Mouse (Mus musculus): ENCODE measurements around the gene Hsd17b11. TPM values are rescaled to one million over a fixed set of nuclear protein-coding genes. Genes with fewer than 3 reads are reported as not detected.

Gene Hsd17b11
- 3.5 TPM in 2 replicates for polyA plus RNA-seq (2015; fragmentation: Nextera tagmentation; extraction: Ambion mirVana)

- H3K9me3 ChIP-seq: no peaks in the 10 kb centered on the region
- H3K27ac ChIP-seq: peak within 1 kb of the TSS; percentile 10
- peaks cover 13% of the 10 kb centered on the region for H3K36me3 ChIP-seq
- peak within 1 kb of the TSS; percentile 70 for H3K9ac ChIP-seq
- peaks cover 13% of the 10 kb centered on the region for H3K4me1 ChIP-seq
- peak within 1 kb of the TSS; percentile 55 for H3K4me3 ChIP-seq
- peak; percentile 91 for ATAC-seq (ENCODE audit: low FRiP score, low read depth)
- H3K4me2 ChIP-seq (replicated peaks): peak within 1 kb of the TSS; percentile 66
- WGBS: under 1% methylated on average over 31 of the region's 31 CpGs
- H3K27me3 ChIP-seq: peaks cover 6% of the 10 kb centered on the region; the same call in 1 of the 2 replicates
Measured at GRCm38 (mm10) chr5:104021597-104022378, at the start of gene Hsd17b11. Hsd17b11 (minus strand) TSS chr5:104021919.

- Histone ChIP-seq H3K4me3 (no peak overlapping the region), H3K9me3 (no peaks in the 10 kb centered on the region), H3K9ac (no peak overlapping the region), H3K36me3 (no peaks in the 10 kb centered on the region), H3K4me2 (replicated peaks) (no peak overlapping the region), H3K4me1 (peaks cover 10% of the 10 kb centered on the region), H3K27ac (no peak overlapping the region), H3K27me3 (peaks cover 5% of the 10 kb centered on the region; the same call in 1 of the 2 replicates)
- WGBS: 88% methylated on average over 4 of the region's 4 CpGs
- no peak for ATAC-seq (ENCODE audit: low FRiP score, low read depth)
Measured at GRCm38 (mm10) chr5:104071048-104071447, 49.3 kb upstream of the Hsd17b11 start.

GRCm38 (mm10) chr5:104068751-104069150, 47.0 kb upstream of the Hsd17b11 start:
- ATAC-seq (ENCODE audit: low FRiP score, low read depth): no peak
- no peaks in the 10 kb centered on the region for H3K9me3 ChIP-seq
- 86% methylated on average over 7 of the region's 7 CpGs for WGBS
- H3K4me3 ChIP-seq: no peak overlapping the region
- H3K27ac ChIP-seq: no peak overlapping the region
- no peaks in the 10 kb centered on the region for H3K27me3 ChIP-seq
- H3K9ac ChIP-seq: no peak overlapping the region
- peaks cover 12% of the 10 kb centered on the region for H3K36me3 ChIP-seq
- no peaks in the 10 kb centered on the region for H3K4me1 ChIP-seq
- no peak overlapping the region for H3K4me2 ChIP-seq (replicated peaks)

- Histone ChIP-seq H3K9me3 (no peaks in the 10 kb centered on the region), H3K27me3 (no peaks in the 10 kb centered on the region), H3K4me1 (no peaks in the 10 kb centered on the region), H3K9ac (no peak overlapping the region), H3K27ac (no peak overlapping the region), H3K36me3 (peaks cover 68% of the 10 kb centered on the region), H3K4me3 (no peak overlapping the region), H3K4me2 (replicated peaks) (no peak overlapping the region)
- WGBS: 92% methylated on average over 11 of the region's 11 CpGs
- no peak for ATAC-seq (ENCODE audit: low FRiP score, low read depth)
Measured at GRCm38 (mm10) chr5:104062773-104063551, 41.2 kb upstream of the Hsd17b11 start.

GRCm38 (mm10) chr5:104061936-104062772, 40.4 kb upstream of the Hsd17b11 start:
- Histone ChIP-seq H3K36me3 (peaks cover 73% of the 10 kb centered on the region), H3K4me2 (replicated peaks) (no peak overlapping the region)
- no peak for ATAC-seq (ENCODE audit: low FRiP score, low read depth)

GRCm38 (mm10) chr5:104060429-104060828, 38.7 kb upstream of the Hsd17b11 start:
- no peak overlapping the region for H3K4me2 ChIP-seq (replicated peaks)

More at GRCm38 (mm10) chr5:104061936-104062772, 40.4 kb upstream of the Hsd17b11 start:
- no peaks in the 10 kb centered on the region for H3K4me1 ChIP-seq
- no peaks in the 10 kb centered on the region for H3K9me3 ChIP-seq
- H3K27me3 ChIP-seq: no peaks in the 10 kb centered on the region
- no peak overlapping the region for H3K27ac ChIP-seq
- no peak overlapping the region for H3K4me3 ChIP-seq
- no peak overlapping the region for H3K9ac ChIP-seq
- 85% methylated on average over 13 of the region's 13 CpGs for WGBS

GRCm38 (mm10) chr5:104059628-104060027, 37.9 kb upstream of the Hsd17b11 start:
- H3K9me3 ChIP-seq: no peaks in the 10 kb centered on the region
- no peak for ATAC-seq (ENCODE audit: low FRiP score, low read depth)
- H3K9ac ChIP-seq: no peak overlapping the region
- no peaks in the 10 kb centered on the region for H3K4me1 ChIP-seq
- no peaks in the 10 kb centered on the region for H3K27me3 ChIP-seq
- peaks cover 78% of the 10 kb centered on the region for H3K36me3 ChIP-seq
- WGBS: 74% methylated on average over 9 of the region's 9 CpGs
- H3K4me2 ChIP-seq (replicated peaks): no peak overlapping the region
- no peak overlapping the region for H3K4me3 ChIP-seq
- no peak overlapping the region for H3K27ac ChIP-seq

More at GRCm38 (mm10) chr5:104060429-104060828, 38.7 kb upstream of the Hsd17b11 start:
- Histone ChIP-seq H3K9me3 (no peaks in the 10 kb centered on the region), H3K4me1 (no peaks in the 10 kb centered on the region), H3K4me3 (no peak overlapping the region), H3K9ac (no peak overlapping the region), H3K27ac (no peak overlapping the region), H3K27me3 (no peaks in the 10 kb centered on the region), H3K36me3 (peaks cover 81% of the 10 kb centered on the region)
- 93% methylated on average over 5 of the region's 5 CpGs for WGBS
- ATAC-seq (ENCODE audit: low FRiP score, low read depth): no peak

GRCm38 (mm10) chr5:104058021-104058420, 36.3 kb upstream of the Hsd17b11 start:
- Histone ChIP-seq H3K4me2 (replicated peaks) (no peak overlapping the region), H3K4me3 (no peak overlapping the region), H3K27ac (no peak overlapping the region), H3K36me3 (peaks cover 65% of the 10 kb centered on the region), H3K27me3 (no peaks in the 10 kb centered on the region), H3K9ac (no peak overlapping the region), H3K4me1 (no peaks in the 10 kb centered on the region), H3K9me3 (no peaks in the 10 kb centered on the region)
- ATAC-seq (ENCODE audit: low FRiP score, low read depth): no peak
- 64% methylated on average over 15 of the region's 15 CpGs for WGBS

GRCm38 (mm10) chr5:104056295-104056694, 34.6 kb upstream of the Hsd17b11 start:
- Histone ChIP-seq H3K27ac (no peak overlapping the region), H3K4me1 (no peaks in the 10 kb centered on the region), H3K27me3 (no peaks in the 10 kb centered on the region), H3K36me3 (peaks cover 62% of the 10 kb centered on the region), H3K4me2 (replicated peaks) (no peak overlapping the region), H3K9me3 (no peaks in the 10 kb centered on the region), H3K4me3 (no peak overlapping the region), H3K9ac (no peak overlapping the region)
- WGBS: 83% methylated on average over 7 of the region's 7 CpGs
- ATAC-seq (ENCODE audit: low FRiP score, low read depth): no peak

DNA sequence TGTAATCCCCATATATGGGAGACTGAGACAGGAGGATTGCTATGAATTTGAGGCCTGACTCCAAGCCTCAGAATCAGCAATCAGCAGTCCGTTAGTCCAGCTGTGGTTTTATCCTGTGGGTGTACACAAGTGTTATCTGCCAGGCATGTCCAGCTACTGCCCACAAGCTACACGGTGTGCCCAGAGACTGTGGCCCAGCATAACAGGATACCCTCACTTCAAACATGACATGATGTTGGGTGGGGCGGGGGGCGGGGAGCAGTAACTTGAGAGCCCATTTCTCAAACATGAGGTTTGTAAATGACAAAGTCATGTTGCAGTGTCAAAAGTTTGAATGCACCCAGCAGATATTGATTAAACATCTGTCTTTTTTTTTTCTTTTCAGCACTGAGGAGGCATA, 34.1 kb upstream of the Hsd17b11 start:
- 88% methylated on average over 4 of the region's 4 CpGs for whole genome bisulfite sequencing
- no peak overlapping the region for H3K9ac ChIP-seq
- no peak overlapping the region for H3K4me3 ChIP-seq
- H3K9me3 ChIP-seq: no peaks in the 10 kb centered on the region
- no peaks in the 10 kb centered on the region for H3K27me3 ChIP-seq
- no peak overlapping the region for H3K4me2 ChIP-seq (replicated peaks)
- peaks cover 62% of the 10 kb centered on the region for H3K36me3 ChIP-seq
- H3K27ac ChIP-seq: no peak overlapping the region
- ATAC-seq (ENCODE audit: low FRiP score, low read depth): no peak
- no peaks in the 10 kb centered on the region for H3K4me1 ChIP-seq

DNA sequence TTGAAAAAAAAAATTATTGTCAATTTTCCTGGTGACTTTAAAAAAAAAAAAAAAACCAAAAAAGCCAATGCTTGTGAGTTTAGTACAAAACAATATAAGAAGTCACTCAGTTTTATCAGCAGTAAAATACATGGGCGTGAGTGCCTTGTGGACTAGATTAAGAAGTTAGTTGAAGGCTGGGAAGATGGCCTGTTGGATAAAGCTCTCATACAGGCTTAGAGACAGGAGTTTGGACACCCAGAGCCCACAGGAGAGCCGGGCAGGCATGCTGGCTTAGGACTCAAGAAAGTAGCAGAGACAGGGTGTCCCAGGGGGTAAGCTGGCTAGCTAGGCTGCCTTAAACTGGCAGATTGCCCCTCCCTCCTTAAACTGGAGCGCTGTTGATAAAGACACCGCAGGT, 33.2 kb upstream of the Hsd17b11 start:
- H3K4me2 ChIP-seq (replicated peaks): no peak overlapping the region
- H3K4me3 ChIP-seq: no peak overlapping the region
- no peaks in the 10 kb centered on the region for H3K4me1 ChIP-seq
- no peak overlapping the region for H3K9ac ChIP-seq
- H3K36me3 ChIP-seq: peaks cover 58% of the 10 kb centered on the region
- WGBS: 90% methylated on average over 4 of the region's 4 CpGs
- H3K27ac ChIP-seq: no peak overlapping the region
- no peaks in the 10 kb centered on the region for H3K9me3 ChIP-seq
- no peaks in the 10 kb centered on the region for H3K27me3 ChIP-seq
- no peak for ATAC-seq (ENCODE audit: low FRiP score, low read depth)

All from limb, embryonic 13.5 days (tissue).